Mouse (Mus musculus) induced T-regulatory cell, adult 2 months (primary cell): Measurements from ENCODE around the gene Kcnma1.
A peak's percentile ranks its signal among the peaks of the same experiment; 100 is the strongest.

Source experiments
- DNase-seq: peaks from one replicate; pipeline ENCODE4 v3.0.0-alpha.2; 2012; ENCODE audit warnings: low read depth

Kcnma1 gene

GRCm38 (mm10) chr14:23266554-23267309 lies 747.6 kb downstream of the Kcnma1 start:
- peak; percentile 5 for DNase-seq

GRCm38 (mm10) chr14:23253154-23253553 lies 761.1 kb downstream of the Kcnma1 start:
- no peak for DNase-seq

GRCm38 (mm10) chr14:23244446-23244845 lies 769.8 kb downstream of the Kcnma1 start:
- no peak for DNase-seq

GRCm38 (mm10) chr14:23243857-23244256 lies 770.4 kb downstream of the Kcnma1 start:
- DNase-seq = no peak
